16 mouse cellular contexts compared by ENCODE assay signal in genomic region chr1:73113137-73113536, GRCm38 (mm10).
DNase-seq lines count a peak whose midpoint lies in the region; ATAC-seq and TF ChIP-seq lines count a peak whose summit lies in the region.
"Had no signal": no experiment of that assay in that cellular context is flagged by ENCODE, and none has a peak within 500 bp of the region (broad histone marks: within the 10 kb centered on the region; RNA-seq: fewer than 3 reads in every experiment).

No protein-coding gene starts in this region.

- no peak for DNase-seq in frontal cortex, postnatal 25 days (ENCODE audit: low spot score in 2 of 2)
- peak; percentile 25 for DNase-seq in kidney, postnatal 0 days (ENCODE audit: low spot score)
- peak; percentile 24 for DNase-seq in right cerebral cortex, postnatal 25 days
- DNase-seq in right cerebral cortex, adult 18-20 months: no peak
- peak; percentile 84 for DNase-seq in skeletal muscle tissue, adult 2 months (ENCODE audit: low read depth, low spot score)
- DNase-seq in adipocyte (ENCODE audit: low spot score): no peak
- DNase-seq: B cell, adult 2 months; cerebellum, adult 11 months; left cerebral cortex, postnatal 4 days; liver, postnatal 0 days; spleen, adult 18-20 months; thymus, adult 2 months had no signal

- 0 out of 2 replicates have a peak, but pooled peaks cover 3% of the 10 kb centered on the region for H3K4me1 ChIP-seq in kidney, postnatal 0 days (replicated peaks; ENCODE audit: insufficient read depth, low read length)
- no peaks in the 10 kb centered on the region for H3K4me1 ChIP-seq in kidney, embryonic 14.5 days (ENCODE audit: control insufficient read depth, insufficient read depth, low read length)

- ATAC-seq in frontal cortex, adult (ENCODE audit: low TSS enrichment): peak; percentile 91
- no peak for ATAC-seq in kidney, postnatal 0 days (replicated peaks; ENCODE audit: low FRiP score, low read depth)
- no peak for ATAC-seq in kidney, embryonic 14.5 days (ENCODE audit: low FRiP score, low TSS enrichment)
- ATAC-seq: liver, postnatal 0 days had no signal

- no peak overlapping the region for H3K9ac ChIP-seq in kidney, postnatal 0 days (ENCODE audit: low read depth, low read length)
- H3K9ac ChIP-seq in kidney, embryonic 14.5 days (ENCODE audit: low read depth, low read length): no peak overlapping the region
- H3K9ac ChIP-seq: forebrain, embryonic 12.5 days; hindbrain, embryonic 13.5 days; liver, postnatal 0 days had no signal

- 72% methylated on average over 6 of the region's 6 CpGs for WGBS in kidney, postnatal 0 days
- 69% methylated on average over 6 of the region's 6 CpGs for WGBS in kidney, embryonic 14.5 days

- no peaks in the 10 kb centered on the region for H3K27me3 ChIP-seq in kidney, postnatal 0 days (ENCODE audit: insufficient read depth, low read length)
- H3K27me3 ChIP-seq in kidney, embryonic 14.5 days (ENCODE audit: control insufficient read depth, insufficient read depth, low read length): no peaks in the 10 kb centered on the region
- H3K27me3 ChIP-seq: forebrain, embryonic 12.5 days; hindbrain, embryonic 13.5 days had no signal

- no peak overlapping the region for H3K4me3 ChIP-seq in kidney, postnatal 0 days (replicated peaks; ENCODE audit: low read depth, low read length)
- no peak overlapping the region for H3K4me3 ChIP-seq in kidney, embryonic 14.5 days (ENCODE audit: low read length)
- H3K4me3 ChIP-seq: forebrain, embryonic 12.5 days; hindbrain, embryonic 13.5 days had no signal

- no peak for TF ChIP-seq CTCF in kidney, postnatal 0 days (IDR thresholded peaks at IDR 0.05; ENCODE audit: low read depth)

- H3K36me3 ChIP-seq in kidney, postnatal 0 days (ENCODE audit: insufficient read depth, low read length): no peaks in the 10 kb centered on the region
- no peaks in the 10 kb centered on the region for H3K36me3 ChIP-seq in kidney, embryonic 14.5 days (ENCODE audit: control insufficient read depth, insufficient read depth, low read length)
- H3K36me3 ChIP-seq: forebrain, embryonic 12.5 days; hindbrain, embryonic 13.5 days had no signal

- H3K4me2 ChIP-seq in kidney, postnatal 0 days (ENCODE audit: low read length): no peak overlapping the region
- H3K4me2 ChIP-seq in kidney, embryonic 14.5 days (replicated peaks; ENCODE audit: low read depth, low read length): no peak overlapping the region
- H3K4me2 ChIP-seq: forebrain, embryonic 12.5 days; hindbrain, embryonic 13.5 days had no signal

- H3K9me3 ChIP-seq in kidney, postnatal 0 days (replicated peaks; ENCODE audit: low read length): no peaks in the 10 kb centered on the region
- H3K9me3 ChIP-seq in kidney, embryonic 14.5 days (ENCODE audit: control insufficient read depth, low read length): no peaks in the 10 kb centered on the region
- H3K9me3 ChIP-seq: forebrain, embryonic 12.5 days; hindbrain, embryonic 13.5 days had no signal

- no peak overlapping the region for H3K27ac ChIP-seq in kidney, postnatal 0 days
- H3K27ac ChIP-seq in kidney, embryonic 14.5 days (ENCODE audit: low read depth, low read length): no peak overlapping the region
- H3K27ac ChIP-seq: forebrain, embryonic 12.5 days; hindbrain, embryonic 13.5 days had no signal

Comparison
In these comparisons a context has a peak if more than half of its experiments do, and no peak if none do; other contexts are left out.
1. DNase-seq: peak in kidney, postnatal 0 days (single experiment), right cerebral cortex, postnatal 25 days (single experiment) and skeletal muscle tissue, adult 2 months (single experiment); none in frontal cortex, postnatal 25 days (0 of 2), right cerebral cortex, adult 18-20 months (single experiment) and adipocyte (single experiment).